Mouse (Mus musculus): ENCODE measurements around the gene Olfr9.
"Not testable (repeated sequence)": the region's sequence is repeated elsewhere in the genome, so short reads cannot be mapped to it uniquely, and the experiment has no call there.

Olfr9 gene

DNA sequence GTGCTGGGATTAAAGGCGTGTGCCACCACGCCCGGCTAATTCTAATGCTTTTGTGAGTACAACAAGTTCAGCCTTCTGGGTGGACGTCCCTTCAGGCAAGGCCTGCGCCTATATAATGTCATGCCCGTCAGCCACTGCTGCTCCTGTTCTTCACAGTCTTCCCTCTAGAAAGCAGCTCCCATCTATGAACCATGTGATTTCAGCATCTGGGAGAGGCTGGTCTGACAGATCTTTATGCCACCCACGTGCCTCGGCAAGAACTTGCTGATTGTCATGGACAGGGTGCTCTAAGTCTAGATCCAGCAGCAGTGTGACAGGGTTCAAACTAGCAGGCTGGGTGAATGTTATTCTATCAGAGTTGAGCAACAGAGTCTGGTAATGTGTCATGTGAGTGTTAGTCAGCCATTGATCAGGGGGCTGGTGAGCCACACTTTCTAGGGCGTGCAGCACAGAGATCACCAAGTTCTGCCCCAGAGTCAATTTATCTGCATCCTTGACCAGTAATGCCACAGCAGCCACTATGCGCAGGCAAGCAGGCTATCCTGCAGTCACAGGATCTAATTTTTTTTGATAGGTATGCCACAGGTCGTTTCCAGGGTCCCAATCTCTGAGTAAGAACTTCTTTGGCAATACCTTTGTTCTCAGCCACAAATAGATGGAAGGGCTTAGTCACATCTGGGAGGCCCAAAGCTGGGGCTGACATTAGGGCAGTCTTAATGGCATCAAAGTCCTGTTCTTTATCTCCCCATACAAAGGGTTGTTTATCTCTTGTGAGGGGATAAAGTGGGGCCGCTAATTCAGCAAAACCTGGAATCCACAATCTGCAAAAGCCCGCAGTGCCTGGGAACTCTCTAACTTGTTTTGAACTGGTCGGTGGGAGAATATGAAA, 15.0 kb downstream of the Olfr9 start:
- DNase-seq (ENCODE audit: low spot score in 2 of 2): no peak

- no peak for DNase-seq (ENCODE audit: low spot score in 2 of 2)
Observed at GRCm38 (mm10) chr10:129010288-129010841, 21.1 kb downstream of the Olfr9 start, which contains the start of gene Olfr763. Gene Olfr763, plus strand, starts transcription at chr10:129010791.

DNA sequence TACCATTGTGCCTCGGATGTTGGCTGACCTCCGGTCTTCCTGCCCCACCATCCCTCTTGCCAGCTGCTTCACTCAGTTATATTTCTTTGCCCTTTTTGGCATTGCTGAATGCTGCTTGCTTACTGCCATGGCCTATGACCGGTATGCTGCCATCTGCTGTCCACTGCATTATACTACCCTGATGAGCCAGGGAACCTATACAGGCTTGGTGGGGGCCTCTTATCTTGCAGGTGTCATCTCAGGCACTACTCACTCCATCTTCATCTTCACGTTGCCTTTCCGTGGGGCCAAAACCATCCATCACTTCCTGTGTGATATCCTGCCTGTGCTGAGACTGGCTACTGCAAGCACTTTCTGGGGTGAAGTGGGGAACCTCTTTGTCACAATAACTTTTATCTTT, 22.3 kb downstream of the Olfr9 start:
- DNase-seq (ENCODE audit: low spot score in 2 of 2): not testable (repeated sequence)

DNA sequence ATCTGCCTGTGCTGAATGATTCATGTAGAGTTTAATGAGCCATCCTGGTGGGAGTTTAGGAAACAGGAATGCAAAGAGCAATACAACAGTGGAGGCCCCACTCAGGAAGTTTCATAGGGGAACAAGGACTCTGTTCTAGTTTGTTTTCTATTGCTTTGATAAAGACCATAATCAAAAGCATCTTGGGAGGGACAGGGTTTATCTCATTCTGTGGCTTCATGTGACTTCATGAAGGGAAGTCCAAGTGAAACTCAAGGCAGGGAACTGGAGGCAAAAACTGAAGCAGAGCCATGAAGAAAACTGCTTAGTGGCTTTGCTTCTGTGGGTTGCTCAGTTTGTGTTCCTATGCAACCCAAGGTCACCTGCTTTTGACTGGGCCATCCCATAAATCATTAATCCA, 25.2 kb downstream of the Olfr9 start:
- no peak for DNase-seq (ENCODE audit: low spot score in 2 of 2)

DNA sequence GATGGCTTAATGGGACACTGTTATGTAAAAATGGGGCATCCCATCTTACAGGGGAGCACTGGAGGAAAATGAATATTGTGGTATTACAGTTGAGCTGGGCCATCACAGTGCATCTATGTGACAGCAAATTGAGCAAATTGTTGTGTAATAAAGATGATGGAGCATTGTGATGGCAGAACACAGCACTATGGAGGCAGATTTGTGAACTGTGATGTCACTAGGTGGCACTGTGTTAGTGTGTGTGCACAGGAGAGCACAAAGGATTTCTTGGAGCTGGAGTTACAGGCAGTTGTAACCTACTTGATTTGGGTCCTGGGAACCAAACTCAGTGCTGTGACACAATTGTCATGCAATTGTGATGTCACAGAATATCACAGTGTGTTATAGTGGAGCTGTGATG, 34.1 kb downstream of the Olfr9 start:
- DNase-seq (ENCODE audit: low spot score in 2 of 2): no peak

- DNase-seq (ENCODE audit: low spot score in 2 of 2): no peak
Observed at GRCm38 (mm10) chr10:129026018-129026662, 36.9 kb downstream of the Olfr9 start.

GRCm38 (mm10) chr10:129028343-129028742, 39.1 kb downstream of the Olfr9 start:
- DNase-seq (ENCODE audit: low spot score in 2 of 2): no peak

- no peak for DNase-seq (ENCODE audit: low spot score in 2 of 2)
Observed at GRCm38 (mm10) chr10:129039796-129040195, 50.6 kb downstream of the Olfr9 start, which contains the start of gene Olfr764-ps1. Gene Olfr764-ps1, minus strand, starts transcription at chr10:129039896.
